Mouse (Mus musculus) thymus, postnatal 25 days (tissue): ENCODE results near the gene Ryk.

ENCODE experiments used
- DNase-seq: peaks from one replicate; pipeline ENCODE4 v3.0.0; 2022

The Ryk gene

GRCm38 (mm10) chr9:102834742-102835591, at the start of gene Ryk:
TSS of gene Ryk (plus strand) at chr9:102834917.
- DNase-seq: peak; percentile 9

DNA sequence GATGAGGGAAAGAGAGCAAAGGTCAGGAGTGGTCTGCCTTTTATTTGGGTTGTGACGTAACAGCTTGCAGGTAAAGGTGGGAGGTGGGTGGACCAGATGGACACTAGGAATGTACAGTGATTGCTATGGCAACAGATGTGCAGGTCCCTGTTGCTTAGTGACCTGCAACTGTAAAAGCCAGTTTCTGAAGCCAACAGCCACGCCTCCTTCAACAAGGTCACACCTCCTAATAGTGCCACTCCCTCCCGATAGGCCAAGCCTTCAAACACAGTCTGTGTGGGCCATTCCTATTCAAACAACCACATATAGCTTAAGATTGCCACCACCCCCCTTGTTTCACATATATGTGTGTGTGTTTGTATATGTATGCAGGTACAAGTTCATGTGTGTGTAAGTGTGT, 45.2 kb upstream of the Ryk start:
- no peak for DNase-seq

DNA sequence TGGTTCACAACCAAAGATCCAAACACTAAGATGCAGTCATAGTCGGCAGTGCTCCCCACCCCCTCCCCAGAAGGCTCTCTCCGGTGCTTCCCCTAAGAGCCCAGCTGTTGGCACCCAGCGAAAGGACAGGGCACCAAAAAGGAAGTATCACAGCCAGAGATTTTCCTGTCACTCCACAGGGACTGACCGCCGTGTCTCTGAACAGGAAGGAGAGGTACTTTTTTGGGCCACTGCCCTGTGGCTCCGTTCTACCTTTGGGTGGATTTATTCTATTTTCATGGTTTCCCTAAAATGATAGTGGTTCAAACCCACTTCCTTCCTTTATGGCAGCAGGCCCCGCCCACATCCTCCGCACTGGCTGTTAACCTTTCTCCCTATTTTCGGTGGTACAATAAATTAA, 42.9 kb upstream of the Ryk start:
- DNase-seq: peak; percentile 24

DNA sequence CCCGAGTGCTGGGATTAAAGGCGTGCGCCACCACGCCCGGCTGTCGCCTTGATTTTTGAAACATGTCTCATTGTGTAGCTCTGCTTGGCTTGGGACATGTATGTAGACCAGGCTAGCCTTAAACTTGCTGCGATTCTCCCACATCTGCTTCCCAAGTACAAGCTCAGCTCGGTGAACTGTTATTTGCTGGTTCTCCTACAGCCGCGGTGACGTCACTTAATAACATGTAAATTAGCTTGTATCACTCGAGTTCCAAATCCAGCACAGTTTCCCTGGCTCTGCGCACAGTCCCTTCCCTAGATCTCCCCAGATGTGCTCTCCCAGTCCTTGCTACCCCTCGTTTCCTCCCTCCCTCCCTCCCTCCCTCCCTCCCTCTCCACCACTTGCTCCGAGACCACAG, 41.9 kb upstream of the Ryk start:
- DNase-seq: no peak

- DNase-seq: no peak
Measured at GRCm38 (mm10) chr9:102793286-102793809, 41.4 kb upstream of the Ryk start.

- DNase-seq: no peak
Measured at GRCm38 (mm10) chr9:102798406-102798805, 36.3 kb upstream of the Ryk start.

DNA sequence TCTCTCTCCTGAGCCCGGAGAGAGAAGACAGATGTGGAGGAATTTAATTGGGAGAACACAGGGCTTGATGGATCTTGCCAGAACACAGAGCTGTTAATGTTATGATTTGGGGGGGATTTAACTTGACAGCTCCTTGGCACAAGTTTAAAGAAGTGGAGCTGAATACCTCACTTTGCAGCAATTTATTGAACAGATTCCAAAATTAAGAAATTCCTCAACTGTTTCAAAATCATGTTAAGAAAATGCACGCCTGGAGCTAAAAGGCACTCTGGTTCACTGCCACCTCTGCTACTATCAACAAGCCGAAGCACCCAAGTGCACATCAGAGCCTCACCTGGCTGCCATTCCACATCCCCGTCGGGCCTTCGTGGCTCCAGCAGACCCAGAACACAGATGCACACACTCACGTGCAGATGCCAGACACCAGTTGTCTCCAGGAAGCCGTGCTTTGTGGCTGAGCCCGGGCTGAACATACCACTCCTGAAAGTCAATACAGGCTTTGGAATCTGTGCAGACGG, 28.6 kb upstream of the Ryk start:
- no peak for DNase-seq

GRCm38 (mm10) chr9:102811192-102811591, 23.5 kb upstream of the Ryk start:
- no peak for DNase-seq

DNA sequence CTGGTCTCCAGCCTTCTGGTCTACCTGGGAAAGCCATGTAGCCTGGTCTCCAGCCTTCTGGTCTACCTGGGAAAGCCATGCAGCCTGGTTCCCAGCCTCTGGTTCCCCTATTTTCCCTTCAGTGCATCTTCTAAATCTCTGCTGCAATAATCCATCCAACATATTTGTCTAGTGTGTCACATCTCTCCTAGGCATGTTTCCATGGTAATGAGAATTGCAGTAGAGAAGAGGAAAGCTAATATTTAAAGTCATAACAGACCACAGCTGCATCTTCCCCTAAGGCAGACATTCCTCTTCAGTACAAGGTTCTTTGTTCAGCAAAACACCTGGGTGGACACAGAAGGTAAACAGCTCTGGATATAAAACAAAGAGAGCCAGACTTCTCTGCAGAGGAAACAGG, 16.5 kb upstream of the Ryk start:
- no peak for DNase-seq

DNA sequence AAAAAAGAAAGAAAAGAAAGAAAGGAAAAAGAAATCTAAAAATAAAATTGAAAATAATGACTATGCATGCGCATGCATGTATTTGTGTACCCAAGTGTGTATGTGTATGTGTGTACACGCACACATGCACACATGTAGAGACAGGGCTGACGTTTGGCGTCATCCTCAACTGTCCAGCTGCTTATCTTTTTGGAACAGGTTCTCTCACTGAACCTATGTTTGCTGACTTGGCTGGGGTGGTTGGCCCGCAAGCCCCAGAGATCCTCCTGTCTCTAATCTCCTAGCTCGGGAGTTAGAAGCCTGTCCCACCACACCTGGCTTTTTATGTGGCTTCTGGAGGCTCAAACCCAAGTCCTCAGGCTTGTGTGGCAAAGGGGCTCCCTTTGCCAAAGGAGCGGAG, 6.1 kb upstream of the Ryk start:
- DNase-seq: no peak

GRCm38 (mm10) chr9:102831541-102831940, 3.2 kb upstream of the Ryk start:
- no peak for DNase-seq

DNA sequence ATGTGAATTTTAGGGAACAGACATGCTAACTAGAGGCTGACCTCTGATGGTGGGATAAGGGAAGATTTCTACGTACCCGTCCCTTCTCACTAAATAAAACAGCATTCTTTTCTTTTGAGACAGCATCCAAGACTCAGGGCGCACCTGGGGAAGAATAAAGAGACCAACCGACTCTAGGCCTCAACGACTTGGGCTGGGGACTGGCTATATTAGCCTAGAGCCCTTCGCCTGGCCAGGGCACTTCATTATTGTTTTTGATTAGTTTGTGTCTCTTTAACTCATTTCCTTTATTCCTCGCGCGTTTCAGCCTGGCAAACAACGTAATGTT, 339 bp upstream of the Ryk start:
- DNase-seq: no peak

DNA sequence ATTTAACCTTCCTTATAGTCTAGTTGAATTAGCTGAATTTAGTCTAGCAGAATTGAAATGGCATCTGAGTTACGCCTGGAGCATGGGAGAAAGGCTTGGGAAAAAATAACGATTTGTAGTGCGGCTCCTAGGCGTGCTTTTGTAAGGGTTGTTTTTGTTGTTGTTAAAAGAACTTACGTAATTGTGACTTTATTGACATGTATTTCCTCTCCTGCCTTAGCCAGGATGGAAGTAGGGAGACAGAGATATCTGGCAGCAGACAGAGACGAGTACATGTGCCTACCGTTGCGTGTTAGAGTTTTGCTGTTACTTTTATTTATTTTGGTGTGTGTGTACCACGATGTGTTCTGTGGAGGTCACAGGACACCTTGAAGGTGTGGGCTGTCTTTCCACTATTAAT, 1.6 kb downstream of the Ryk start:
- DNase-seq: no peak

GRCm38 (mm10) chr9:102840792-102841778, 6.4 kb downstream of the Ryk start:
- DNase-seq: no peak

- no peak for DNase-seq
Measured at GRCm38 (mm10) chr9:102841832-102842231, 7.1 kb downstream of the Ryk start.

DNA sequence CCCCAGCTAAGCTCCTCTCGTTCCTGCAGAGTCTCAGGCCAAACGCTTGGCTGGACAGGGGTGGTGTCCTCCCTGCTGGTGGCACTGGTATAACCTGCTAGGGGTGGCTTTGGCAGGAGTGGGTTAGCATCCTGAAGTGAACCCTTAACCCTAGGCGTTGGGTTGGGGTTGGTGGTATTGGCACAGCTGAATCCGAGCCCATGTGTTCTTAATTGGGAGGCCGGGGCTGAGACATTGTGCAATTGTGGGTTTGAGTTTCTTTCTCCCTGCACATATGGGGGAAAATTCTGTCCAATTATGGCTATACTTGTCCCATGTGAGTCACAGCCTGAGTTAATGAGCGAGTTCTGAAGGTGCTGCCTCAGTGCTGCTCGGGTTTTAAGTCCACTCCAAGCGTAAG, 7.8 kb downstream of the Ryk start:
- DNase-seq: no peak

GRCm38 (mm10) chr9:102843577-102843976, 8.9 kb downstream of the Ryk start:
- DNase-seq: no peak

GRCm38 (mm10) chr9:102845851-102846250, 11.1 kb downstream of the Ryk start:
- DNase-seq: no peak

- no peak for DNase-seq
Measured at GRCm38 (mm10) chr9:102846348-102846747, 11.6 kb downstream of the Ryk start.

- no peak for DNase-seq
Measured at GRCm38 (mm10) chr9:102852076-102853022, 17.6 kb downstream of the Ryk start.

- DNase-seq: no peak
Measured at GRCm38 (mm10) chr9:102857856-102858255, 23.1 kb downstream of the Ryk start.

DNA sequence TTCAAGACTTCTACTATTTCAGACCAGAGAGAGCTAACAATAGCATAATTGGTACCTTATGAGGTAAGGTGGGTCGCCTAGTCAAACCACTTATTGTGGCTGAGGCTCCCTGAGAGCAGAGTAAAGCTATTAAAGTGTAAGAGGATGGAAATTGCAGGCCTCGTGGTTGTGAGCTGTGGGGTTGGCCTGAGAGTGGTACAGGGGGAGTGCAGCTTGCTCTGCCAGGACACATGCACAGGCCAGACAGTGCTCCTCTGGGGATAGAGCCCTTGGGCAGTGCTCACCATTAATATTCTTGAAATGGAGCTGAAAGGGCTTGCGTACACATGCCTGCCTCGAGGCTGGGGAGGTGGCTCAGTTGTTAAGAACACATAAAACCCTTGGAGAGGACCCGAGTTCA, 23.6 kb downstream of the Ryk start:
- DNase-seq: no peak
